Mouse (Mus musculus): Measurements from ENCODE around the gene Mrm3.

DNA sequence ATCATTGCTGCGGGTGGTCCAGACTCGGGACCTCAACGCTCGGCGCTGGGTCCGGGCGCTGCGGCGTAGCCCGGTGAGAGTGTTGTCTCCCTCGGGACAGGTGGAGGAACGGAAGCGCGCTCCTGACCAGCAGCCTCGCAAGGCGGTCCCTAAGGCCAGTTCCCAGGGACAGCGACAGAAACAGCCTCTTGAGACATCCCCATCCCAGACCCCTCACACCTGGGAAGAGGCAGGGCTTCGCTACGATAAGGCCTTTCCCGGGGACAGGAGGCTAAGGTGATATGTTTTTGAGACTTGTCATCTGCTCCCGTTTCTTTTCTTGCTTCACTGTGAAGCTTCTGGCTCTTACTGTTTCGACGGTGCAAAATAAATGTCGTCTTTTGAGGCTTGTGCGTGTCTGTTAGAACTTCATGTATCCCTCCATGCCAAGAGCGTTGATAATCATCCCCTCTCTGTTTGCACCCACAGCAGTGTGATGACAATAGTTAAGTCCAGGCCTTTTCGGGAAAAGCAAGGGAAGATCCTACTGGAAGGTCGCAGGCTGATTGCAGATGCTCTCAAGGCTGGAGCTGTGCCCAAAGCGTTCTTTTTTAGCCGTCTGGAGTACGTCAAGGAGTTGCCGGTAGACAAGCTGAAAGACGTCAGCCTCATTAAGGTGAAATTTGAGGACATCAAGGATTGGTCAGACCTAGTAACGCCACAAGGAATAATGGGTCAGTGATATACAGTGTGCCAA is 464 bp downstream of the Mrm3 start:
- no peak for TF ChIP-seq EP300 (IDR thresholded peaks at IDR 0.05; ENCODE audit: low read depth)
- no peak for TF ChIP-seq CTCF (IDR thresholded peaks at IDR 0.05; ENCODE audit: low read depth)
